ENCODE assay signal across 8 mouse cellular contexts in genomic region chr5:36620409-36621057, GRCm38 (mm10). TPM values are rescaled to one million over a fixed set of nuclear protein-coding genes. Genes with fewer than 3 reads are reported as not detected.
DNase-seq lines count a peak whose midpoint lies in the region; ATAC-seq and TF ChIP-seq lines count a peak whose summit lies in the region.

No protein-coding gene starts in this region.

- H3K36me3 ChIP-seq in kidney, postnatal 0 days (ENCODE audit: insufficient read depth, low read length), result peaks cover 21% of the 10 kb centered on the region
- H3K36me3 ChIP-seq in heart, postnatal 0 days (replicated peaks; ENCODE audit: control insufficient read depth, insufficient read depth, low read length), result peaks cover 26% of the 10 kb centered on the region

- no peaks in the 10 kb centered on the region for H3K9me3 ChIP-seq in kidney, postnatal 0 days (replicated peaks; ENCODE audit: low read length)
- H3K9me3 ChIP-seq in heart, postnatal 0 days (replicated peaks; ENCODE audit: control insufficient read depth, low read length), result no peaks in the 10 kb centered on the region

- 70% methylated on average over 8 of the region's 8 CpGs for WGBS in kidney, postnatal 0 days
- WGBS in heart, postnatal 0 days, result 25% methylated on average over 8 of the region's 8 CpGs

- no peak for TF ChIP-seq EP300 in heart, postnatal 0 days (IDR thresholded peaks at IDR 0.05; ENCODE audit: low read depth)

- H3K4me1 ChIP-seq in kidney, postnatal 0 days (replicated peaks; ENCODE audit: insufficient read depth, low read length), result no peaks in the 10 kb centered on the region; the same call in 1 of the 2 replicates
- H3K4me1 ChIP-seq in heart, postnatal 0 days (ENCODE audit: control insufficient read depth, insufficient read depth), result peaks cover 15% of the 10 kb centered on the region

- no peak for TF ChIP-seq CTCF in kidney, postnatal 0 days (IDR thresholded peaks at IDR 0.05; ENCODE audit: low read depth)
- TF ChIP-seq CTCF in heart, postnatal 0 days (IDR thresholded peaks at IDR 0.05; ENCODE audit: low read depth), result no peak

- no peak for ATAC-seq in kidney, postnatal 0 days (replicated peaks; ENCODE audit: low FRiP score, low read depth)
- peak; percentile 70; the same call in 1 of the 2 replicates for ATAC-seq in heart, postnatal 0 days (ENCODE audit: insufficient read depth, low read depth)
- ATAC-seq in megakaryocyte progenitor cell, adult 5-6 weeks (replicated peaks; ENCODE audit: poor library complexity), result peak; percentile 56

- DNase-seq in kidney, postnatal 0 days (ENCODE audit: low spot score), result peak; percentile 54
- no peak for DNase-seq in kidney, adult 8-10 months
- DNase-seq in brain, adult 2 months (ENCODE audit: low read depth, low spot score), result peak; percentile 71
- DNase-seq in heart, postnatal 0 days (ENCODE audit: low spot score), result peak; percentile 83
- no peak for DNase-seq in natural killer cell, adult 2 months (ENCODE audit: low spot score in 2 of 2)
- DNase-seq in neural tube, embryonic 10.5 days (ENCODE audit: extremely low spot score, low spot score), result no peak
- no peak for DNase-seq in gastrocnemius, postnatal 25 days

- no peak overlapping the region for H3K4me2 ChIP-seq in kidney, postnatal 0 days (ENCODE audit: low read length)
- H3K4me2 ChIP-seq in heart, postnatal 0 days (ENCODE audit: low read depth, low read length), result peak overlapping the region; percentile 58

- peak overlapping the region; percentile 31; the same call in 1 of the 2 replicates for H3K27ac ChIP-seq in kidney, postnatal 0 days
- H3K27ac ChIP-seq in heart, postnatal 0 days (ENCODE audit: low read depth), result peak overlapping the region; percentile 92

- H3K9ac ChIP-seq in kidney, postnatal 0 days (ENCODE audit: low read depth, low read length), result no peak overlapping the region
- H3K9ac ChIP-seq in heart, postnatal 0 days (replicated peaks; ENCODE audit: low read depth, low read length), result peak overlapping the region; percentile 46

- no peak overlapping the region for H3K4me3 ChIP-seq in kidney, postnatal 0 days (replicated peaks; ENCODE audit: low read depth, low read length)
- H3K4me3 ChIP-seq in heart, postnatal 0 days (ENCODE audit: low read depth, low read length), result peak overlapping the region; percentile 31

- no peaks in the 10 kb centered on the region for H3K27me3 ChIP-seq in kidney, postnatal 0 days (ENCODE audit: insufficient read depth, low read length)
- no peaks in the 10 kb centered on the region for H3K27me3 ChIP-seq in heart, postnatal 0 days (ENCODE audit: control insufficient read depth, insufficient read depth, low read length)

RNA-seq across cellular contexts. Expression of gene Tbc1d14, which starts 27.5 kb away (rescaled TPM):
- 39.7 and 41.6 TPM in 2 replicates for polyA plus RNA-seq in kidney, postnatal 0 days (2015; fragmentation: Nextera tagmentation; extraction: Ambion mirVana)
- 3.9 and 10.2 TPM in 2 replicates for total RNA-seq in heart, postnatal 0 days (2014; rRNA removed; ENCODE audit: low replicate concordance)
- polyA plus RNA-seq in heart, postnatal 0 days (2015; fragmentation: Nextera tagmentation; extraction: Ambion mirVana), result 7.7 and 8.3 TPM in 2 replicates
- 13.7 and 19.5 TPM in 2 replicates for total RNA-seq in megakaryocyte progenitor cell, adult 5-6 weeks (2015)
- total RNA-seq in megakaryocyte progenitor cell, adult 5-6 weeks (2017), result 5.8 and 6.7 TPM in 2 replicates
- 10 to 100 TPM; 12.6 to 13.5 TPM for total RNA-seq in gastrocnemius, postnatal 25 days (2021)

Comparison
In these comparisons a context has a peak if more than half of its experiments do, and no peak if none do; other contexts are left out.
1. DNase-seq: peak in kidney, postnatal 0 days (single experiment), brain, adult 2 months (single experiment) and heart, postnatal 0 days (single experiment); none in kidney, adult 8-10 months (0 of 2), natural killer cell, adult 2 months (0 of 2), neural tube, embryonic 10.5 days (single experiment) and gastrocnemius, postnatal 25 days (single experiment).